Mouse (Mus musculus): ENCODE data around the gene Arhgap15.

DNA sequence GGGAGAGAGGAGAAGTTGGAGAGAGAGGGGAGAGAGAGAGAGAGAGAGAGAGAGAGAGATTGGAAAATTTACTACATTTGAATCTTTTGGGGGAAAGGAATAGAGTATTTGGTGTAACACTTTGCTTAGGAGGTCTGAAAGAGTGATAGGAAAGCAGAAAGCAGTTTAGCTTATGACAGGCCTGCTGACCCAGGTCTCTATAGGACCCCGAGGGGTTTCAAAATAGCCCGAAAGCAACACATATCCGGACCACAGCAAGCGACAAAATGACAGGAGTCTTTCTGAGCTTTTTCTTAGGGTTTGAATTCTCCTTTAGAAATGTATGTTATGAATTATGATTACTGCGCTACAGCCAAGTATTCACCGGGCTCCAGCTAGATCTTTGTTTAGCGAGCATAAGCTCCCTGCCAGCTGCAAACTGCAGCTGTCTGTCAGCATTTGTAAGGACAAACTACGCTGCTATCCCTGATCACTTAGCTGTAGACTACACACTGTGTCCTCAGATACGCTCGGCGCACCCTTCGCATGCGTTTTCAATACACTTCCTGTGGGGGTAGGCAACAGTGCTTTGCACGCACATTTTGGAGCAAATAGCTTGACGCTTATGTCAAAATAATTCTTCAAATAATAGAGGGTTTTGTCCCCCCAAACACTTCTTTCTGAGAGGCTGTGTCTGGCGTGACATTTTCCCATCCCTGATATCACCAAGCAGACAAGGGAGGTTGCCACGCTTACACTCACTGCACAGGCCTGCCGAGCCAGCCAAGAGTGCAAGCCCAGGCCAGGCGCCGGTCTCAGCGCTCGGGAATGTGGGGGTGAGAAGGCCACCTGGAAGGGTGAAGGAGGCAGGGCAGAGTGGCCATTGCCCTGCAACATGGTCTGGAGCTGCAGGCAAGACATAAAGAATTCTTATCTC lies 355.9 kb downstream of the Arhgap15 start:
- TF ChIP-seq POLR2A (IDR thresholded peaks at IDR 0.05; ENCODE audit: borderline replicate concordance, low read depth, low read length) = no peak
- no peak for TF ChIP-seq CTCF (IDR thresholded peaks at IDR 0.05; ENCODE audit: low read depth, low read length)

Measured in bone marrow macrophage, adult 2 months (primary cell).